Mouse (Mus musculus) spleen, postnatal 36 days (tissue): ENCODE data around the gene Try10.
"Not testable (repeated sequence)": the region's sequence is repeated elsewhere in the genome, so short reads cannot be mapped to it uniquely, and the experiment has no call there.

Experiments used
- DNase-seq, 2 experiments: peaks; one replicate each; pipeline ENCODE4 v3.0.0; 2022; ENCODE audit warnings: low spot score in 2 of 2, mixed read lengths in 1 of 2

The Try10 gene

GRCm38 (mm10) chr6:41353932-41354331 lies at the start of gene Try10:
Try10 (plus strand) TSS chr6:41354105.
- DNase-seq, result no peak

GRCm38 (mm10) chr6:41316741-41317140 lies 37.2 kb upstream of the Try10 start, which contains the start of gene Try5:
Try5 (minus strand) TSS chr6:41316841.
- DNase-seq, result not testable (repeated sequence)

GRCm38 (mm10) chr6:41373772-41374171 lies 19.9 kb downstream of the Try10 start:
- not testable (repeated sequence) for DNase-seq

GRCm38 (mm10) chr6:41377578-41377977 lies 23.7 kb downstream of the Try10 start, which contains the start of gene Prss3:
Prss3 (minus strand) TSS chr6:41377678.
- not testable (repeated sequence) for DNase-seq

GRCm38 (mm10) chr6:41386781-41387180 lies 32.9 kb downstream of the Try10 start:
- no peak for DNase-seq

GRCm38 (mm10) chr6:41391640-41392039 lies 37.7 kb downstream of the Try10 start:
- not testable (repeated sequence) for DNase-seq

GRCm38 (mm10) chr6:41392056-41392455 lies 38.2 kb downstream of the Try10 start, which contains the start of gene Gm5771:
Gm5771 (plus strand) TSS chr6:41392356.
- not testable (repeated sequence) for DNase-seq
